Mouse (Mus musculus): ENCODE results near the gene Tada3.

DNA sequence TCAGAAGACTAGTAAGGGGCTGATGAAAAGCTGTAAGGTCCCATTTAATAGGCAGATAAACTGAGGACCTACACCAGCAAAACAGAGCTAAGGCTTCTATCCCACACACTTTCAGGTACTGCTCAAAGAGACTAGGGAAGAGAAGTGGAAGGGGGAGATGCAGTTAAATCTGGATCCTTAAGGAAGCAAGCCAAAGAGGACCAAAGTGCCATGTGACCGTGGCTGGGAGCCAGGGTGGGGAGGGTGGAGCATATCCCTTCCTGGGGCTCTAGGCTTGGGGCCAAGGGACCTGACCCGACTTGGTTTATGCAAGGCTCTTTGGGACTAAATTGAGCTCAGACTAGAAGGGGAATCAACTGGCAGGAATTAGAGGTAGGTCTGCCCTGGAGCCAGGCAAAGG is 33.4 kb downstream of the Tada3 start:
- TF ChIP-seq CTCF (IDR thresholded peaks at IDR 0.05; ENCODE audit: insufficient read depth, low read depth, low read length) = no peak
- no peak for TF ChIP-seq POLR2A (IDR thresholded peaks at IDR 0.05; ENCODE audit: insufficient read depth, low read depth, low read length)

Data from olfactory bulb, adult 2 months (tissue).